Mouse (Mus musculus): ENCODE data around the gene Ccdc102a. TPM values are rescaled to one million over a fixed set of nuclear protein-coding genes. Genes with fewer than 3 reads are reported as not detected.

Ccdc102a gene
- total RNA-seq, 4 experiments from 2014 or later, result 1.0 to 2.6 (median 1.4) TPM

DNA sequence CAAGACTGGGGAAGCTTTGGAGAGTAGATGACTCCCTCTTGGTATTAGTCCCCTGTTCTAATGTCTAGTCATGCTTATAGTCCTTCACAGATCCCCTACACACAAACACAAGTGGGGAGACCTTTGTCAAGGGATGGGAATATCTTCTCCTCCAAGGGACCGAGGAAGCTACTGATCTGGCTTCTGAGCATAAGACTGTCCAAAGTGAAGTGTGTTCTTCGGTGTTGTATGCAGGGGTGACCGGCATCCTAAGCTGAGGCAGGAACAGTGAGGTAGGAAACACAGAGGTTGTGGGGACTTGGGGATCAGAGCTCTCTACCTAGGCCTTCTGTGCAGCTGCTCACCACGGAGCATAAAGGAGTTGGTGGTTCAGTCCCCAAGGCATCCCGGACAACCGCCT, 4.3 kb upstream of the Ccdc102a start:
- no peak for DNase-seq (ENCODE audit: low spot score in 2 of 2)

DNA sequence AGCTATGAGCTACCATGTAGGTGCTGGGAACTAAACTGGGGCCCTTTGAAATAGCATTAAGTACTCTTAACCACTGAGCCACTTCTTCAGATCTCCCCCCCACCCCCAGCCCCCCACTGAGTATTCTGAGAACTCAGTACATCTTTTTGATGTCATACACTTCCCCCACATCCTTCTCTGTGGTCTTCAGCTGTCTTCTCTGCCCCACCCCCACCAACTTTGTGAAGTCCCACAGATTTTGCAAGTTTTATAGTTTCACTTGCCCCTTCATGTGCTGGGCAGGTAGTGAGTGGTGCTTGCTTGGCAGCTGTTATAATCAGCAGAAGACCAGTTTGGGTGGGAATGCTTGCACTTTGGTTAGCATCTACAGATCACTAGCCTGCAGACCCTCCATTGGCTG, 1.4 kb upstream of the Ccdc102a start:
- no peak for DNase-seq (ENCODE audit: low spot score in 2 of 2)

DNA sequence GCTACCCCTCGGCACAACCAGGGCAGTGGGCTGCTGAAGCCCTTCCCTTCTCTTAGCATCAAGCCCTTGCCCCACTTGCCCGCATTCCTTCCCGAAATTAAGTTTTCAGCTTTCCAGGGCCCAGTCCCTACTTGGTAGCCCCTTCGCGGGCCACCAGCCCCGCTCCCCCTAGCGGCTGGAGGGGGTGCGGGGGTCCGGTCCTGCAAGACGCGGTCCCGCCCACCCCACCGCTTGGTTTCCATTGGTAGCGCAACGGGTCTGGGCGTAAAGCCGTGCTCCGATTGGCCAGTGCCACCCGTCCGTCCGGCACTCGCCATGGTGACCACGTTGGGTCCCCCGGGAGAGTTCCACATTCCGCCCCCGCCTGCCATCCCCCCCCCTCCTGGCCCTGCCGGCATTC, 546 bp downstream of the Ccdc102a start:
- DNase-seq (ENCODE audit: low spot score in 2 of 2), result peak; percentile 63 to 67

DNA sequence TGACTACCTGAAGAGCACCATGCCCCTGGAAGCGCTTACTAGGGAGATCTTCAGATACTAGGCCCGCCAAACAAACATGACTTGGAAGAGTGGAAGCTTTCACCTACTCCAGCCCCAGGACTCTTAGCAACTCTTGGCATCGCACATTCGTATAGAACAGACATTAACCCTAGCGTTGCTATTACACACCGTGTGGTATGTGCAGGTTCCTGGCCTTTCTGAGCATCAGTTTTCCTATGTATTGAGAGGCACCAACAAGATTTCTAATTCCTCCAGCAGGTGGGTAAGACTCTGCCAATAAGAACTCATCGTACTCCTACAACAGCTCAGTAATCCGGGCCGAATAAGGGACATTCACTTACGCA, 956 bp downstream of the Ccdc102a start:
- no peak for DNase-seq (ENCODE audit: low spot score in 2 of 2)

DNA sequence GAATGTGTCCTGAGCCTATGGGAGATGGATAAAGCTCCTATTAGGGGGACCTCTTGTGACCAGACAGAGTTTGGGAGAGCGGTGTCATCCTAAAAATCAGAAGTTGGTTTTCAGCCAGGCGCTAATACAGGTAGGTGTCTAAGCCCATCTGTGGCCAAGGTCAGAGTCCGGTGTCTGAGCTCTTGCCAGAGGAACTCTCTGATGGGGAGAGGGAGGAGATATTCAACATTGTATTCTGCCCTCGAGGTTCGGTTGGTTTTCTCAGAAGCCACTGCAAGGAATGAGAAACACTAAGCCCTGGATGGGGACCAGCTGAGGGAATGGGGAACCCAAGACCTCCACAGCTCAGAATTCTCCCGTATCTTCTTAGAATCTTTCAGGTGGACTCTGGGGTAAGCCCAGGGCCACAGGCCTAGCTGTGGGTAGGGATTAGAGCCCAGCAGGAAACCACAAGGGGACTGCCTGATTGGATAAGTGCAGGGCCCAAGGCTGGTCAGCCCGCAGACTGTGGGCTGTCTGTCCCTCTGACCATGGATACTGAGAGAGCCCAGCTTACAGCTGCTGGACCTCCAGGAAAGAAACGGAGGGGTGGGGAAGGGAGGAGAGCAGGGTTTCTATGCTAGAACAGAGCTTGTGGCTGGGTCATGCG, 1.5 kb downstream of the Ccdc102a start:
- no peak for DNase-seq (ENCODE audit: low spot score in 2 of 2)

DNA sequence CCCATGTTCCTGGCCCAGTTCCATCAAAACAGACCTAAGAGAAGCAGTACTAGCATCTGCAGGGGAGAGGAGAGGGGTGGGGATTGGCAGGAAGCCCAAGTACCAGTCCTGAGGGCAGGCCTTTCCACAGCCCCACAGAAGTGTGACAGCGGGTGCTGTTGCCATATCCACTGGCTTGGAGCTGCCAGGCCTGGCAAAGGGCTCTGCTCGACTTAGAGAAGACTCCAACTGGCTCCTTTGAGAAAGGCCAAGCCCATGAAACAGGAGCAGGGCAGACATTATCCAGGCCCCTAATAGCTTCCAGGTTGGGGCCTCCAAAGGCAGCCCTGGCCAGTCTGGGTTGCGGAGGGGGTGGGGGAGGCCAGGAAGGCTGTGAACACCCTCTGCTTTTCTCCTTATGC, 3.2 kb downstream of the Ccdc102a start:
- no peak for DNase-seq (ENCODE audit: low spot score in 2 of 2)

DNA sequence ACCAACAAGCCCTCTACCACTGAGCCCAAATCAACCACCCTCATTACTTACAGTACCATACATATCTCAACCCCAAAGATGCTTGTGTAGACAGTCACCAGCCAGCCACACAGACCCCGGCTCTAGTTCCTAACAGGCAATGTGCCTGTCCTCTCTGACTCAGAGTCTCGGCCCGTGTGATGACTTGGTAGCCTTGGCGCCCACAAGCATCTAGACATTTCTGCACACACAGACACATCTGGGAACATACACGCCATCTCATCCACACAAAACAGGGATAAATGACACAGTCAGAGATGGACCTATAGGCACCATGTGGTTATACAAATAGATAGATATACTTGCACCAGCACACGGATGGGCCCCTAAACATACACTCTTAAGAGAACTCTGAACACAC, 3.6 kb downstream of the Ccdc102a start:
- DNase-seq (ENCODE audit: low spot score in 2 of 2), result no peak

DNA sequence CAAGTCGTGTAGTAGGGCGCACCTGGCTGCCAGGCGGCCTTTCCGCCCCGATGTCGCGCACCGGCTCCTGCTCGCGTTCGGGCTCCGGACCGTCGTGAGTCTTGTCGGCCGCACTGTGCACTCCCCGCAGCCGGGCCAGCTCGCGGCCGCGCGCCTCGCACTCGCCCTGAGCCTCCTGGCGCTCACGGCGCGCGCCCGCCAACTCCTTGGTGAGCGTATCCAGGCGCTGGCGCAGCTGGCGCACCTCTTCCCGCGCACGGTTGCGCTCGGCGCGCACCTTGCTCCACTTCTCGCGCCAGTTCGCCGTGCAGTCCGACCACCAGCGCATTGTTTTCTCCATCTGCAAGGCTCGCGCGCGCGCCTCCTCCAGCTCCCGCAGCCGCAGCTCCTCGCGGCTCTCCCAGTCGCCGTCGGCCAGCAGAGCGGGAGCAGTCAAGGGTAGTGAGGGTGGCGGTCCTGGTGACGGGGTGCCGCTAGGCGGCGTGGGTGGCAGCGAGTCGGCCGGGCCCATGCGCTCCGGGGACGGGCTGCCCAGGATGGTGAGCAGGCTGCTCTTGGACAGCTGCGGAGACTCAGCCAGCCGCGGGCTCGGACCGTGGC, 4.7 kb downstream of the Ccdc102a start:
- peak in 1 of 2 experiments; percentile 41 for DNase-seq (ENCODE audit: low spot score in 2 of 2)

DNA sequence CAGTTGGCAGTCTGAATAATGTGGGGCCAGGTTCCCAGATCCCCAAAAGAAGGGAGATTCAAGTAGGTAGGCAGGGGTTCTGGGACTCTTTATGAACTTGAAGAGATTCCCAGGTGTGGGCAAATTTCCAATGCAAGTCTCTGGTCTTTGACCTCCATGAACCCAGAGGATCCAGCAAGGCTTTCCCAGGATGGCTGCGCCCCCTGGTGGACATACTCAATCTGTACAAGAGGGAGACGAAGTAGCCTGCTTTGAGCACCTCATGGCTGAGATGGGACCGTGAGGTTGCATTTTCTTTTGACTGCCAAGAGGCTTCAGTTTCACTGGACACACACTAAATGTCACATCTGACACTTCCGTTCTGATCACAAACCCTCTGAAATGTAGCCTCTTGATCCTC, 9.1 kb downstream of the Ccdc102a start:
- DNase-seq (ENCODE audit: low spot score in 2 of 2), result peak; percentile 39 to 70

DNA sequence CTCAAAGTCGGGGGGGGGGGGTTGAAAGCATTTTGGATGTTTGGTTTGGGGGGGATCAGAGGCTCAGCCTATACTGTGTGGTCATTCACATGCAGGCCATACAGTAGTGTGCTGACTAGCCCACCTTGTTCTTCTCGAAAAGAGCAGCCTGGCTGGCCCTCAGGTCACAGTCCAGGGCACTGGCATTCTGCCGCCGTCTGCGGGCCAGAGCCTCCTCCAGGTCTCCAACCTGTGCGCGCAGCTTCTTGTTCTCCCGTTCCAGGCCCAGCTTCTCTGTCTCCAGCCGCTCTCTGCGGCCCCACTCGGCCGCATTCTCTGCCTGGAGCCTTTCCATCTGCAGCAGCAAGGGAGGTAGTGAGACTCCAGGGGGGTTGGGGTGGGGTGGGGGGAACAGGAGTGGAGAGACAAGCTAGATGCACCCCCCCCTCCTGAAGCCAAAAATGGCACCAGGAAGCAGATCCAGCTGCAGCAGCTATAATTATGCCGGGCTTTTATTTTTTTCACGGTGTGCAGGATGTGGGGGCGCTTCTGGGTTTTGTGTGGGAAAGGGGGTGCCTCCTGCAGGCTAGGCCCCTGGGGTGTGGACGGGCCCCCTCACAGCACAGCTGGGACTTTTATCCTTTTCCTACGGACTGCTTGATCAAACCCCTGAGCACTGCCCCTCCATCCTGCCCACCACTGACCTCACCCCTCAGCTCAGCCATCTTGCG, 10.2 kb downstream of the Ccdc102a start:
- DNase-seq (ENCODE audit: low spot score in 2 of 2), result no peak

DNA sequence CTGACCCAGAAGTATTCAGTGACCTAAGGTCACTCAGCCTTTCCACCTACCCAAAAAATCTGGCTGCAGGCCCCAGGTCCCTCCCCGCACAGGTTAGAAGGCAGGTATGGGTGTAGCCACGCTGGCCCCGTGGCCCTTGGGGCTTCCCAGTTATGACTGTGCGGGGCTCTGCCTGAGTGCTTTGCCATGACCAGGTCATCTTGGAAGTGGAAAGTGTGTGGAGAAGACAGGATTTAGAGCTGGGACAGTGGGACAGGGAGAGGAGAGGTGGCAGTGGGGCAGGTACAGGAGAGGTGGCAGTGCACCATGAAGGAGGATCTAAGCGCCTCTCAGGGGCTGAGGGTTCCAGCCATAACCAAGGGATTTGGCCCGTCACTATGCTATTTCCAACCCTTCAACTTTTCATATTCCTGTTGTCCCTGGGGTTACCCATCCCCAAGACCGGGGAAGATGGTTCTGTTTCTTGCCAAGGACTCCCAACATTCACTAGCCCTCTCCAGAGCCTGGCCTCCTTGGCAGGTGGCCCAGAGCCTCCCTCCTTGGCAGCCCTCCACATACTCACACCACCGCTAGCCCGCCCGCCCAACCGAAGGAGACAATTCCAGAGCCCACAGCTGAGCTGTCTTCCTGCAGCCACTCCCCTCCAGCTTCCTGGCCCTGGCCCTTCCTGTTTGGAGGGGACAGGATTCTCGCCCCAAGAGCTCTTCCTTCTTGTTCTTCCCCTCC, 13.3 kb downstream of the Ccdc102a start:
- DNase-seq (ENCODE audit: low spot score in 2 of 2), result peak; percentile 29 to 34

DNA sequence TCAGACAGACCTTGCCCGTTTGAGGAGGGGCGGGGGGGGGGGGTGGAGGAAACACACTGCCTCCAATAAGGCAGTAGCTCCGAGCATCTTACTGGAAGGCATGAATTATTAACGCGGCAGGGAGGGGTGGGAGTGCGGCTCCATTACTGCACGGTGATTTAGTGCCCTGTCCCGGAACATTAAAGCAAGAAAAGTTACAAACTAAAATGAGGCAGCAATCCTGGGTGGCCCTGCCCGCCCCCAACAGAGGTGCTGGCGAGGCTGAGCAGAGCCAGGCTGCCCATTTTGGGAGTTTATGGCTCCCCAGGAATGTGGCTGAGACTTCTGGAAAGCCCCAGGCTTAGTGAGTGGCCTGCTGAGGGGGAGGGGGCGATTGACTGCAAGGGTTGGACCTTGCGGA, 14.2 kb downstream of the Ccdc102a start:
- no peak for DNase-seq (ENCODE audit: low spot score in 2 of 2)

DNA sequence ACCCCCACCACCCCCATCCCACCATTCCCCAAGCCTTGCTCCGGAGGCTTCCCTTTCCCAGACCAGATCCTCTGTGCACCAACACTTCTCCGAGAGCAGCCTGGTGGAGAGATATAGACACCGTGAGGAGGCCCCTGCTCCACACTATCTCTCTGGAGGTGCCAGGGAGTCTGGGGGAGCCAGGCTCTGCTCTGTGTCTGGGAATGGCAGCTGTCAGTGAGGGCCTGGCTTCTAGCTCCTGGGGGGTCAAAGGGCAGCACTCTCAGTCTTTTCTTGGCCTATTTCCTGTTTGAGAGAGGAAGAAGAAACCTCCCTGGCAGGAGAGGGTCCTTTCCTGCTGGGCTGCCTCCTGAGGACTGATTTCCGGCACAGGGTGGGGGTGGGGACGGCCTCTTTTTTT, 16.9 kb downstream of the Ccdc102a start:
- no peak for DNase-seq (ENCODE audit: low spot score in 2 of 2)

DNA sequence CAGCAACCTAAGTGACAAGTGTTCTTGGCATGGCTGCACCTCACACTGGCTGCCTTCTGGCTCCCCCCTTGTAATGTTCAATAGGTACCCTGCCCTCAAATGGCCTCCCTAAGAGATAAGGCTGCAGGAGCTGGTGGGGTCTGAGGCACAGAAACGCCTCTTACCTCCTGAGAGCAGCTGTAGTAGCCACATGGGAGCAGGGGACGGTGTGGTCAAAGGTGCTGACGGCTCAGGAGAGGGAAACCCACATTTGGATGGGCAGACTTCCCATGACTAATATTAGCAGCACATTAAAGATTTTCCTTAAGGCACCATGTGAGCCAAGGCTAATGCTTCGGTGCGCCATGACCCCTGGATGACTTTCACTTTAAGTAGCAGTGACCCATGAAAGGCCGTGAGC, 17.3 kb downstream of the Ccdc102a start:
- DNase-seq (ENCODE audit: low spot score in 2 of 2), result no peak

DNA sequence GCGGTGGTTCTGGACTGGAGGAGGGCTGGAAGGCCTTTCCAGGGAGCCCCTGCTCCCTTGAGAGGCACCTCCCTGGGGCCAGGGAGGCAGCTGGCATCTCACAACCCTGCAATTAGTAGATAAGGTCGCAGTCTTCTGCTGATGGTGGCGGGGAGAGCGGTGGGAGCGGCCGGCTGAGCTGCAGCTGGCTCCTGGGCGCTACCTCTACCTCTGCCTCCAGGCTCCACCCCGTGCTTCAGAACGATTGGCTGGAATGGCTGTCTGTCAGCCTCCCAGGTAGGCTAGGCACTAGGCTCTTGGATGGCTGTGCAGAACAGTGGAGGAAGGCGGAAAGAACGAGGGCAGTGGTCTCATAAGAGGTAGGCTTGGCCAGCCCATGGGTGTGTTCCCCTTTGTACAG, 18.6 kb downstream of the Ccdc102a start:
- no peak for DNase-seq (ENCODE audit: low spot score in 2 of 2)

DNA sequence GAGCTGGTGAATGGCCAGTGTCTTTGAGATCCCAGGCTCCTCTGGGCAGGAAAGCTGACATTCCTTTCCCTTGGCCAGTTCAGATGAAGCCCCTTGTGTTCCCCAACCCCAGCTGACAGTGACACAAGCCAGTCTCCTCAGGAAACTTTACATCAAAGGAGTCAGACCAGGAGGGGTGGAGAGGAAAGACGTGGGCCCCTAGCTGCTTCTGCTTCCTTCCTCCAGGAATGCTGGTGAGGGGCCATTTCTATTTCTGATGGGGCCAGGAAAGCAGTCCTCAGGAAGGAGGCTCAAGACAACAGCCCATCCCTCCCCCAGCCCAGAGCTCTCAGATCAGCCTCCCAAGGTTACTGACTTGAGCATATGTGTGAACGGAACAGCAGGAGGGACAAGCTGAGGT, 25.0 kb downstream of the Ccdc102a start:
- no peak for DNase-seq (ENCODE audit: low spot score in 2 of 2)

DNA sequence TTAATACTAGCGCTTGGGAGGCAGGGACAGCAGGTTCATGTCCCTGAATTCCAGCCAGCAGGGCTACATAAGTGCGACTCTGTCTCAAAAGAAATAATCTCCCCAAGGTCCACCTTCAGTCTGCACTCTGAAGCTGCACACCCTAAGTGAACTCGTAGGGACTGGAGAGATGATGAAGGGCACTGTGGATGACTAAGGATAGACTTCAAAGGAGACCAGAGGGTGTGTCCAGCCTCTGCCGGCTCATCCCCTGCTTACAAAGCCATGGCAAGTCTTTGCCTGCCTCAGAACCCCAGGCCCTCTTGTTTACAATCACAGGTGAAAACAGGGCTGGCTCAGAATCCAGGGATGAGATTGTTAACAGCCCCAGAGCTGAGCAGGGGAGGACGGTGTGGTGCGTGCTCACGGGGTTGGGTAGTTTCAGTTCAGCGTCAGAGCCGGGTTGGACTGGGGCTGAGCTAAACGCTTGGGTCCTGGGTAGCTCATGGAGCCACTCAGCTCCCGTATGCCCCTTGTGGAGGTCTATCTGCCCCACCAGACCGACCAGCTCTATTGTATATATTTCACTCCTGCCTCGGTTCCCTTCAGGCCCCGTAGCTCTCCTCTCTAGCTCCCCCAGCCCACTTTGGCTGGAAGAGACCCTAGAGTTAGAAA, 29.4 kb downstream of the Ccdc102a start:
- no peak for DNase-seq (ENCODE audit: low spot score in 2 of 2)

DNA sequence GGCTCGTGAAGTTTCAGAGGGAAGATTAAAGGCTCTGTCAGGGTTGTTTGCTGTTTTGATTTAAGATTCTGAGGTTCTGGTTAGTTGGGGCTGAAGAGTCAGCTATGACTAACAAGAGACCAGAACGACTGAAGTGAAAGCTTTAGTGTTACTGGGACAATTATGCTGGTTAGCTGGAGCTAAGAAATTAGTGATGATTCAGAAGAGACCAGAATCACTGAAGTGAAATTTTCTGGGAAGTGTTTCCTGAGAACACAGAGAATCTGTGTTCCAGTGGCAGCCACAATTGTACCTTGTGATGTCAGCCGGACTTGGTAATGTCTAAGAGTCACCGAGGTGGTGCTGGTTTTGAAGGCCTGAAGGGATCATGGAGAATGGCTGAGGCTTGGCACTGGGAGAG, 37.2 kb downstream of the Ccdc102a start:
- no peak for DNase-seq (ENCODE audit: low spot score in 2 of 2)

DNA sequence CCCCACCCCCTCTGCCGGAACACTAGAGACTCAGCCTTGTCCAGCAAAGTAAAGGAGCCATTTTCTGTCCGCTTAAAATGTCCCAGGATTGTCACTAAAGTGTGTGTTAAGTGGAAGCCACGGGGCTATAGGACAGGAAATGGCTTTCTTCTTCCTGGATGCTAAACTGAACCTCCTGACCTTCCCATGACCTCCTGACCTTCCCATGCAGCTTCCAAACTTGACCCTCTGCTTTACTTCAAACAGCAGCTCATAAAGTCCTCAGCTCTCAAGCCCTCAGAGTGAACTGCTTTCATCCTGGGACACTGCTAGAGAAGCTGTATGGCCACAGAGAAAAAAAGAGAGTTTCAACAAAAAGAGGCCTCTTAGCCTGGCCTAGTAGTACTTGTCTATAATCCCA, 41.1 kb downstream of the Ccdc102a start:
- DNase-seq (ENCODE audit: low spot score in 2 of 2), result no peak

DNA sequence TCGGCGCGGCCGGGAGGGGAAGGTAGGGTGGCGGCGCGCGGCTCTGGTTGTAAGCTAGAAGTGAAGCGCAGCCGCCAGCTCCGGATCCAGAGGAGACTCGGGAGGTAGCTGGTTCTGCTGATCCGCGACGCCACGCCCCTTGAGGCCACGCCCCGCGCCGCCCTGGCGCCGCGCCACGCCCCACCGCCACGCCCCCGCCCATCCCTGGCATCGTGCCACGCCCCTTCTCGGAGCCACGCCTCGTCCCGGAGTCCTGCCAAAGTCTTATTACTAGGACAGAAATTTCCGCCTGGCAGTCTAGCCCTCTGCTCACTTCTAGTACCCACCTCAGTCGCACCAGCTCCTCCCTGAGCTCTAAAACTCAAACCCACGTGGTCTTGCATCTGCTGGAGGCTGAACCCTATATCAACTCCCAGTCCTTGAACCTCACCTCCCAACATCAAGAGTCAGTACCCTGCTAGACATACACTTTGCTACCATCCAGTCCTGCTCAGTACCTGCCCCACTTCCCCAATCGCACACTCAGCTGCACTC, 41.6 kb downstream of the Ccdc102a start, which contains the start of gene Dok4:
Gene Dok4, minus strand, starts transcription at position 134 of the 534 bp plus-strand sequence.
- peak in 1 of 2 experiments; percentile 62 for DNase-seq (ENCODE audit: low spot score in 2 of 2)

DNA sequence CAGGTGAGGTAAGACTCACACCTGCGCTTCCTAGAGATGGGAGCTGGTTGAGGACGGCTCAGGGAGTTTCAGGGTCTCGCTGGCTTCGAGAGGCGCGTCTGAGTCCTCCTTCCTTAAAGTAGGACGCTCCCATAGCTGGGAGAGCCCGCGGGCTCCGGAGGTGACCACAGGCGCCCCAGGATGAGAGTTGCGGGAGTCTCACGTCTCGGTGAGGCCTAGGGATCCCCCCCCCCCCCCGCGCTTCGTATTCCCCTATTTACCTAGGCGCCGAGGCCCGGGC, 42.1 kb downstream of the Ccdc102a start:
- DNase-seq (ENCODE audit: low spot score in 2 of 2), result no peak
